Mouse (Mus musculus): Measurements from ENCODE around the gene Ten1. TPM values are rescaled to one million over a fixed set of nuclear protein-coding genes. Genes with fewer than 3 reads are reported as not detected.

Ten1 gene
- polyA plus RNA-seq, 1 experiment from 2014 or later: 74.8 TPM

Other genes starting within 250 kb of the Ten1 start
- 13.4 and 13.5 TPM in 2 replicates for gene Itgb4, start 224.1 kb upstream of the Ten1 start, polyA plus RNA-seq (2015; fragmentation: Nextera tagmentation; extraction: Ambion mirVana)
- 186 and 208 TPM in 2 replicates for gene Galk1, start 186.1 kb upstream of the Ten1 start, polyA plus RNA-seq (2015; fragmentation: Nextera tagmentation; extraction: Ambion mirVana)
- 1,577 and 1,755 TPM in 2 replicates for gene H3f3b, start 170.9 kb upstream of the Ten1 start, polyA plus RNA-seq (2015; fragmentation: Nextera tagmentation; extraction: Ambion mirVana)
- gene Unk, start 168.5 kb upstream of the Ten1 start, polyA plus RNA-seq (2015; fragmentation: Nextera tagmentation; extraction: Ambion mirVana): 27.3 and 33.2 TPM in 2 replicates
- gene Unc13d, start 120.9 kb upstream of the Ten1 start, polyA plus RNA-seq (2015; fragmentation: Nextera tagmentation; extraction: Ambion mirVana): 6.5 and 8.0 TPM in 2 replicates
- 70.4 and 77.6 TPM in 2 replicates for gene Wbp2, start 111.9 kb upstream of the Ten1 start, polyA plus RNA-seq (2015; fragmentation: Nextera tagmentation; extraction: Ambion mirVana)
- 27.6 and 30.9 TPM in 2 replicates for gene Trim47, start 71.6 kb upstream of the Ten1 start, polyA plus RNA-seq (2015; fragmentation: Nextera tagmentation; extraction: Ambion mirVana)
- gene Trim65, start 67.7 kb upstream of the Ten1 start, polyA plus RNA-seq (2015; fragmentation: Nextera tagmentation; extraction: Ambion mirVana): 5.7 and 6.5 TPM in 2 replicates
- gene Mrpl38, start 60.0 kb upstream of the Ten1 start, polyA plus RNA-seq (2015; fragmentation: Nextera tagmentation; extraction: Ambion mirVana): 94.8 and 102 TPM in 2 replicates
- gene Fbf1, start 30.7 kb upstream of the Ten1 start, polyA plus RNA-seq (2015; fragmentation: Nextera tagmentation; extraction: Ambion mirVana): 26.8 and 31.8 TPM in 2 replicates
- gene Acox1, start 190 bp downstream of the Ten1 start, polyA plus RNA-seq (2015; fragmentation: Nextera tagmentation; extraction: Ambion mirVana): 33.6 and 38.1 TPM in 2 replicates
- gene Evpl, start 39.2 kb downstream of the Ten1 start, polyA plus RNA-seq (2015; fragmentation: Nextera tagmentation; extraction: Ambion mirVana): 9.8 and 17.0 TPM in 2 replicates
- 89.5 and 101 TPM in 2 replicates for gene Srp68, start 75.4 kb downstream of the Ten1 start, polyA plus RNA-seq (2015; fragmentation: Nextera tagmentation; extraction: Ambion mirVana)
- 0.15 and 0.35 TPM in 2 replicates for gene Galr2, start 82.1 kb downstream of the Ten1 start, polyA plus RNA-seq (2015; fragmentation: Nextera tagmentation; extraction: Ambion mirVana)
- gene Exoc7, start 108.4 kb downstream of the Ten1 start, polyA plus RNA-seq (2015; fragmentation: Nextera tagmentation; extraction: Ambion mirVana): 52.3 and 52.9 TPM in 2 replicates
- 0.97 and 1.1 TPM in 2 replicates for gene Foxj1, start 136.5 kb downstream of the Ten1 start, polyA plus RNA-seq (2015; fragmentation: Nextera tagmentation; extraction: Ambion mirVana)
- gene Rnf157, start 214.2 kb downstream of the Ten1 start, polyA plus RNA-seq (2015; fragmentation: Nextera tagmentation; extraction: Ambion mirVana): 13.5 and 14.5 TPM in 2 replicates
- 37.7 and 37.9 TPM in 2 replicates for gene Ubald2, start 235.2 kb downstream of the Ten1 start, polyA plus RNA-seq (2015; fragmentation: Nextera tagmentation; extraction: Ambion mirVana)